Mouse (Mus musculus): Measurements from ENCODE around the gene Ide.

Ide gene

DNA sequence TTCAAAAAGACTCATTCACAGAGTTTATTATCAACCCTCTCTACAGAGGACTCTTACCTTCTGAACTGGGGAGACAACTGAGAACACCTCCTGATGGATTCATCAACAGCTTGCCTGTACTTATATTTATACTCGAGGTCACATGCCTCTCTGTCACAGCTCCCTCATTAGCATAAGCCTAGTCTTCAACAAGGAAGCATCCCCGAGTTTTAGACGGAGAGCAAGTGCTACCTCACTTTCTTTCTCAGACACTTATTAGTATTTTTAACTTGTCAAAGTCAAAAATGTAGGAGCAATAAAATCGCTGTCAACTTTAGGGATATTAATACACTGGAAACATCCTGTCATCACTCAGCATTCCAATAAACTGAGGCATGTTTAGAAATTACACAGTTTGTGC is at the start of gene Ide:
TSS of gene Ide (minus strand) at position 101 of the 400 bp plus-strand sequence.
- DNase-seq = no peak

DNA sequence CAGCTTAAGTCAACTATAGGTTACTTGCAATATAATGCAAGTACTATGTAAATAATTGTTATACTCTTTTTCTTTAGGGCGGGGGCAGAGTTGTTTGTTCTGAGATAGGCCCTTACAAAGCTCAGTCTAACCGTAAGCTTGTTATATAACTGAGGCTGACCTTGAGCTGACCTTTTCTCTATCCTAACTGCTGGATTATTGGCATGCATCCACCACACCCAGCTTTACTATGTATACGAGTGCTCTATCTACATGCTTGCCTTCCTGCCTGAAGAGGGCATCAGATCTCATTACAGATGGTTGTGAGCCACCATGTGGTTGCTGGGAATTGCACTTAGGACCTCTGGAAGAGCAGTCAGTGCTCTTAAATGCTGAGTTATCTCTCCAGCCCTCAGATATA is 48.5 kb upstream of the Ide start:
- no peak for DNase-seq

DNA sequence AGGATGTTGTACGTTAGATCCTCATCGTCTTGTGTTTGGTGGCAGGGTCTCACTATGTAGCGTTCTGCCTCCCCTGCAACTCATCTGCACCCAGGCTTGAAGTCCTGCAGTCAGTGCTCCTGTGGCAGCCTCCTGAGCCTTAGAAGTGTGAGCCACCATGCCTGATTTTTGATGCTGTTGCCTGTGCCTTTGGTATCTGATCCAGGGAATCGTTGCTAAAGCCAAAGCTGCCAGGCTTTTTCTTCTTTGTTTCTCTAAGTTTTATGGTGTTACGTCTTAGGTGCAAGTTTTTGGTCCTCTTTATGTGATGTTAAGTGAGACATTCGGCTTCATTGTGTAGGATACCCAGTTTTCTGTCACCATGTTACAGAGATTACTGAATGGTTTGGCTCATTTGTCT is 41.2 kb upstream of the Ide start:
- DNase-seq = no peak

DNA sequence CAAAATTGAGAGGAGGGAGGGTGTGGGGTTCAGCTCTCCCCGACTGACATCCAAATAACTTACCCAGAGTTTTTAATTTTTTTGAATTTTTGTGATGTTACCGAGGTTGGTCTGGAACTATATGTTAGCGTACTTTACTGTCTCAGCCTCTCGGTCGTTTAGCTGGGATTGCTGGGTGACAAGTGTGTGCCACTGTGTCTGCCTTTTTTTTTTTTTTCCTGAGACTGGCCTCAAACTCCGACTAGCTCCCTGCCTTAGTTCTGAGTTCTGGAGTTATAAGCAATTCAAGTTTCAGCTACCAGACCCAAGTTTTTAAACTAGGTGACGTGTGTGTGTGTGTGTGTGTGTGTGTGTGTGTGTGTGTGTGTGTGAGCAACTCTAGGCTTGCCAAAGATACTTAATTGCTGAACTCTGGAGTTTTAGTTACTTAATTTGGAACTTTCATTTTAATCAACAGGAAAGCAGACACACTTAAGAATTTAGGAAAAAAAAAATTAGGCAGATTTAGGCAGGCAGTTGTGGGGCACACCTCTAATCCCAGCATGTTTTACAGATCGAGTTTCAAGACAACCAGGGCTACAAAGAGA is 39.8 kb upstream of the Ide start:
- no peak for DNase-seq

DNA sequence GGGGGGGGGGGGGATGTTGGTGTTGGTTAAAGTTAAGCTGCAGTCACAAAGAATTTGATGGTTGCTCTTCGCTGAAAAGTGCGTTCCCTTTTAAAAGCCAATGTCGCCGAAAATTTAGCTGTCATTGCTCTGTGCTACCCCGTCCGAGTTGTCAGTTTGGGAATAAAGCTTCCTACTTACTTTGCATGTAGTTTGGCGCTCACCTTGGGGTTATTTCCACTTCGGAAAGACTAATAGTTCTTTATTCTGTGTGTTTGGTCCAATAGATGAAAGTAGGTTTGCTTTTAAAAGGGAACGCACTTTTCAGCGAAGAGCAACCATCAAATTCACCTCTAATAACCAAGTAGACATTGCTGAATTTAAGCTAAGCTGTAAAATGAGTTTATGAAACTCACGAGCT is 39.2 kb upstream of the Ide start:
- DNase-seq = no peak

DNA sequence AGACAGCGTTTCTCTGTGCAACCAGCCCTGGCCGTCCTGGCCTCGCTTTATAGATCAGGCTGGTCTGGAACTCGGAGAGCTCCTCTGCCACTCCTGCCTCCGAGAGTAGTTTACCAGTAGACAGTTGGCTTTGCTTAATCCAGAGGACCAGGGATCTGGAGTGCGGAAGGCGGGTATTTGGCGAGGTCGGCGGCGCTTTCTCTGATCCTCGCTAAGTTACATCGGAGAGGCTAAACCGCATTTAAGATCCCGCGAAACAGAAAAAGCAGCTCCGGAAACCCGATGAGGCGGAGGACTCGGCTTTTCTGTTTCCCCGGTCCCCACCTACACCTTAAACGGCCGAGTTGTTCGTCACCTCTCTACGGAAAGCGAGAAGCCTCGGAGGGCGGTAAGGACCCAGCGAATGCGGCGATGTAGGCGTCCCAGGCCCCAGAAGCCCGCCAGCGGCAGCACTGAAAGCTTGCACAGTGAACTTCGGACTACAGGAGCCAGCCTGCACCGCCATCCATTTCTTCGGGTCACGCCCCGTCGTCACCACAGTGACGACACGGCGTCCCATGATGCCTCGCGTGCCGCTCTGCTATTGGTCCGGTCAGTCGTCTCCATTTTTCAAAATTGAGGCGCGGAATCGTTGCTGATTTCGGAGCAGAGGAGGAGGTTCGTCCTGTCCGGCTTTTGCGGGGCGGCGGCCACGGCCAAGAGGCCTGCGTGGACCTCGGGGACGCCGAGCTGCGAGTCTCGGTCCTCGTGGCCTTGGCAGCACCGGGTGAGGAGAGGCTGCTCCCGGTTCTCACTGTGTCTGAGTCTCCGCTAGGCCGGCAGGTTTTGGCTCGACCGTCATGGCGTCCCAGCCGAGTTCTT is 38.3 kb upstream of the Ide start, which contains the start of gene Kif11:
TSS of gene Kif11 (plus strand) at position 649 of the 861 bp plus-strand sequence.
- peak; percentile 98 for DNase-seq

DNA sequence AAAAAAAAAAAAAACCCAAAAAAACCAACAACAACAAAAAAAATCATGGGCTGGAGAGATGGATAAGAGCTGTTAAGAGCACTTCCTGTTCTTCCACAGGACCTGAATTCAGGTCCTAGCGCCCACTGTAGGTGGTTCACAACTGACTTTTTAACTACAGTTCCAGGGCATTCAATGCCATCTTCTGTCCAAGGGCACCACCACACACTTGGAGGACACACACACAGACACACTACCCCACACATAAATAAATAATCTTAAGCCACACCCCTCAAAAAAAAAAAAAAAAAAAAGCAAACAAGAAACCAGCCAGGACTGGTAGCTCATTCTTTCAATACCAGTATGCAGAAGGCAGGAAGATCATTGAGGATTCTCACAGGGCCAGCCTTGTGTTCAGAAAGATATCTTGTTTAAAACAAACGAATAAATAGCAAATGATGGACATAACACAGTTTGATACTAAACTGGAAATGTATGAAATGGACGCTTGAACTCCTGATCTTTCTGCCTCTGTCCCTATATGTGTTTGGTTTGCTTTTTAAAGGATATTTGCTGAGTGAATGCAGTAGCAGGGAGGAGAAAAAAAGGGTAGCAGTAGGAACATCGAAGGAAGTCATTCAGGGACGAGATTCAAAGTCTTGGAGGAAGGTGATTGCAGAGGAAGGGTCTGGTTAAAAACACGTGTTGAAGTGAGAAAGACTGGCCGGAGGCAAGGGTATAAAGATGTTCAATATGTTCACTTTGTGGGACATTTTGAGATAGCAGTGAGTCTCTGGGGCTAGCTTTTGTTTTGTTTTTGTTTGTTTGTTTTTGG is 37.5 kb upstream of the Ide start:
- DNase-seq = no peak

DNA sequence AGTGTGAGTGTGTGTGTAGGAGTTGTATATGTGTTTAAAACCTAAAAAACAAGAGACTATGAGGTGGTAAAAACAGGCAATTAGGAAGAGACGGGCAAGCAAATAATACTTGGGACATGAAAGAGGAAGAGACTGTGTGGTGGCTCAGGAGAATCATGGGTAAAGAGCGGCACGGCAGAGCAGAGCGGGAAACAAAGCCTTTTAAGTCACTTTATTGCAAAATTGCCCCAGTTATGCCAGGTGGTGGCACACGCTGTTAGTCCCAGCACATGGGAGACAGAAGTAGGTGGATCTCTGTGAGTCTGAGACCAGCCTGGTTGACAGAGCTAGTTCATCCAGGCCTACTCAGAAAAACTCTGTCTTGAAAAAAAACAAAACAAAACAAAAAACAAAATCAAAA is 32.7 kb upstream of the Ide start:
- no peak for DNase-seq

DNA sequence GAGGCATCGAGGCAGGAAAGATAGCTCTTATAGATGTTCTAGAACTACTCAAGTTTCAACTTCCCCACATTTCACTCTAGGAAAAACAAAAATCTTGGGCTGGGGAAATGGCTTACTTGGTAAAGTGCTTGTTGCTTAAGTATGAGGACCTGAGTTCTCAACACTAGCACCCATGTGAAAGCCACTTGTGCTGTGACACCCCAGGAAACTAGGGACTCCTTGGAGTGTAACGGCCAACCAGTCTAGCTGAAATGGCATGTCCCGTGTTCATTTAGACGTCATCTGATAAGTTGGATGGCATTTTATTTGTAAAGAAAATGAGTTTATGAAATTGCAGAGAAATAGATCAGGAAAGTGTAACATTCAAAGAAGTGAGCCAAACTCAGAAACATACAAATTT is 32.3 kb upstream of the Ide start:
- no peak for DNase-seq

DNA sequence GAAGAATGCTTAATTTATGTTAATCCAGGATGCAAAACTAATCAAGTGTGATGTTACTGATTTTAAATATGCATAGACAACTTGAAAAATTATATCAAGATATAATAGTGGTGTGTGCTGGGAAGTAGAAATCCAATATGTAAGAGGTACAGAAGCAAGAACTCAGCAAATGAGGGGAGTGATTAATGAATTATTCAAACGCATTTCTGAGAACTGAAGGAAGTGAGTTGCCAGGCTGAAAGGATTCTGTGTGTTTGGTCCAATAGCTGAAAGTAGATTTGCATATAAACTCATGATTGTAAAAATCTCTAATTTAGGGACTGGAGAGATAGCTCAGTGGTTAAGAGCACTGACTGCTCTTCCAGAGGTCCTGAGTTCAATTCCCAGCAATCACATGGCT is 31.3 kb upstream of the Ide start:
- DNase-seq = no peak

DNA sequence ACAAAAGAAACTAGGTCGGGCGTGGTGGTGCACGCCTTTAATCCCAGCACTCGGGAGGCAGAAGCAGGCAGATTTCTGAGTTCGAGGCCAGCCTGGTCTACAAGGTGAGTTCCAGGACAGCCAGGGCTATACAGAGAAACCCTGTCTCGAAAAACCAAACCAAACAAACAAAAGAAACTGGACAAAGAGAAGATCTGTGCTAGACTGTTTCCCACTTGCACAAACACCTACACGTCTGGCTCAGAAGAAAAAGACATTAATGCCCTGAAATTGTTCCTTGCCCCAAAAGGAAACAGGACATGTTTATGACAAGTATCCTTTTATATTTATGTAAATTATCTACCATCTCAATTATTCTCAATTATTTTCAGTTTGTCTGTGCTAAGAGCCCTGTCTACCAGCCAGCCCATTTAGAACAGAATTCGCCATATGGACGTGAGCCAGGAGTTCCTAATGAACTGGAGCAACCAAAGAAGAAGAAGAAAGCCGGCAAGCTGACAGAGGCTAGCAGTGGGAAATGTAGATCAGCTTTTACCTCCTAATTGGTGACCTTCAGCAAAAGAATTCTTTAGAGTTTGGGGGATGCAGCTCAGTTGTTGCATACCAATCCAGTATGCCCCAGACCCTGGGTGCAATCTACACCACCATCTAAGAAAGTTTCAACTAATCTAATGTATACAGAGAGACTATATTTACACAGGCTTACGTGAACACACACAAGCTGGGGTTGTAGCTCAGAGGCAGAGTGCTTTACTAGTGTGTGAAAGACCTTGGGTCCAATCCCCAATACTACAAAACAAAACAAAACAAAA is 25.7 kb upstream of the Ide start:
- no peak for DNase-seq

DNA sequence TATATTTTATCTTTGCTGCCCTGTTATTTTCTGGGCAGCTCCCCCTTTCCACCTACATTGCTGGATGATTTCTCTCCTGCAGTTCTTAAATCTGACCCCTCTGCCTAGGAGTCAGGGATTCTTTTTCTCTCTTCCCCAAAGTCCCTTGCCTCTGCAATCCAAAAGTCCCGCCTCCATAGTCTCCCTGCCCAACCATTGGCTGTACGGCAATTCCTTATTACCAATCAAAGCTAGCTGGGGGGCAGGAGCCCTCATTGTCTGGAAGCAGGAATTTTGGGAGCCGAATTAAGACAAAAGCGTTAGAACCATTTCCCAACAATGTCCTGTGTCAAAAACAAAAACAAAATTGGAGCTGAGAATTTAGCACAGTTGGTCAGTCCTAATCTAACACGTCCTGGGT is 24.9 kb upstream of the Ide start:
- no peak for DNase-seq

DNA sequence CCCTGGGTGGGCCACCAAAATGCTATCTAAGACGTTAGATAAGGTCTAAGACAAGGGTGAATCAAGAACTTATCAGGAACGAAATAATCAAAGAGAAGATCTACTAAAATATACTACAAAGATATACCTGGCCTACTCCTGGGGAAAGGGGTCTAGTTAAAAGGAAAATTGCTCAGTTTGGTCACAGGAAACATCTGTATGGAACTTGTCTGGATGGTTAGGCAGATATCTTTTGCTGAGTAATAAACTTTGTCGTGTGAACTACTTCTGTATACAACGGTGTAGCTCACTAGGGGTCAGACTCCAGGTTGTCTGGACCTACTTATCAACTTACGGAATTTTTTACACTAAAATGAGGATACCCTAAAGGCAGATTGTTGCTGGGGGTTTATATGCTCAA is 22.4 kb upstream of the Ide start:
- no peak for DNase-seq

DNA sequence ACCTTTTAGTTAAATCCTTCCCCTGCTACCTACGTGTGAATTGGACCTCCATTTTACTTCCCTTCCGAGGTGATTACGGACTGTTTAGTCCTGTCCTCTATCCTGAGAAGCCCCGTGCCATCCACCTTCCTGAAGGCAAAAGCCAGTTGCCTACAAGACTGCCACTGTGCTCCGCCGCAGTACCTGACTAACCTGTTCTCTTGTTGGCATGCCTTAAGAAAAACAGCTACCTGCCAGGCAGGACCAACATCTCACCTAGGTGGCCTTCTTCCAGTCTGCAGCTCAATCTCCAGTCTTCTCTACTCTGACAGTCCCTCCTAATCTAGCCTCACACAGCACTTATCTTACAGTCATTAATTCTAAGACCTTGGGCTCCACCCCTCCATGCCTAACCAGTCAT is 15.7 kb upstream of the Ide start:
- DNase-seq = no peak

DNA sequence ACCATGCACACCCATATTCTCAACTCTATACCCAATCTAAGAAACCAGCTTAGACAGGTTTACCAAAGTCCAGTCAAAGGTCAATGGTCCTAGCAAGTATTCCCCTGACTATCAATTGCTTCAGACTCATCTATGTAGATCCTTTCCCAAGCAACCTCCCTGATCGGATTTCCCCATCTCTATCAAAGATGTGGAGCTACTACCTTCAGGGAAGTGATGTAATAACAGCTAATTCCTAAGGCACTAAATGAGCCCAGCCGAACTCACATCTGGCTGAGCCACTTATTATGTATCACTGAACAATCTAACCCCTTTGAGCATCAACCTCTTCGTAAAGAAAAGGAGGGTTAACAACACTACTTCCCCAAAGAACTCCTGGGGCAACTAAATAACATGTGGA is 15.1 kb upstream of the Ide start:
- DNase-seq = no peak

DNA sequence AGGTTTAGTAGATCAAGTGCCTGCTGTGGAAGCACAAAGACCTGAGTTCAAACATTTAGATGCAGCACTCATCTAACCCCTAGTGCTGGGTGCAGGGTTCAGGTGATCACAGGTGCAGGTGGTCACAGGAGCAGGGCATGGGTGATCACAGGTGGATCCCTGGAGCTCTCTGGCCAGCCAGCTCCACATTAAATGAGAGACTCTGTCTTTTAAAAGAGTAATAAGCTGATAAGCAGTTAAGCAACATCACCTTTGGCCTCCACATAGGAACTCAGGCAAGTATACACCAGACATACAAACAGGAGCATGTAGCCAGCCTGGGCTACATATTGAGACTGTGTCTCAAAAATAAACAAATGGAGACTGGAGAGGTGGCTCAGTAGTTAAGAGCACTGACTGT is 11.3 kb upstream of the Ide start:
- DNase-seq = no peak

DNA sequence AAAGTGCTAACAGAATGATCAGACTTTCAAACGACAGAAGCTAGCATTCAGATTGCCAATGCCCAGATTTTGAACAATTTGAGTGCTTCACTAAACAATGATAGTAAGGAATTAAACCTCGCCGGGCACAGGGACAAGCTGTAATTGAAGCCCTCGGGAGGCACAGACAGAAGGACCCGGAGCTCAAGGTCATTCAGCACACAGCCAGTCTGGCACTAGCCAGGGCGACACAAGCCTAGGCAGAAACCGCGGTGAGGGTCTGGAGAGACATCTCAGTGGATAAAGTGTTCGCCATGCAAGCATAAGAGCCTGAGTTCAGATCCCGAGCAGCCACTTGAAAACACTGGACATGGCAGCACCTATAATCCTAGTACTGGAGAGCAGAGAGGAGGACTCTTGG is 10.7 kb upstream of the Ide start:
- DNase-seq = no peak

DNA sequence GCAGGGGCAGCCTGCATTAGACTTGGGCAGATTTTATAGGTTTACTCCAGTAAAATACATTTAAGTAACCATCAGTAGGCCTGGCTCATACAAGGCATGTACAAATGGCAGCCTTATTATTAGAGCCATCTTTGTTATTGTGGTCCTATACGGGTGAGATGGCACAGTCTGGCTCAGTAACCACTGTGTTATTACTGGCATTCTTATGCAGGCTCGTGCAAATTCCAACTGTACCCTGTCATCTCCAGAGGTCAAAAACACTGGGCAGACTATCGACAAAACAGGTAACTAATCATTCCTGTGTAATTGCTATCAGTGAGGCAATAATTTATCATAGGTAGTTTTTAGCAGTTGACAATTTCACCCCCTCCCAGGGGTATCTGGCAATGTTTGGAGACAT is 8.6 kb upstream of the Ide start:
- DNase-seq = no peak

DNA sequence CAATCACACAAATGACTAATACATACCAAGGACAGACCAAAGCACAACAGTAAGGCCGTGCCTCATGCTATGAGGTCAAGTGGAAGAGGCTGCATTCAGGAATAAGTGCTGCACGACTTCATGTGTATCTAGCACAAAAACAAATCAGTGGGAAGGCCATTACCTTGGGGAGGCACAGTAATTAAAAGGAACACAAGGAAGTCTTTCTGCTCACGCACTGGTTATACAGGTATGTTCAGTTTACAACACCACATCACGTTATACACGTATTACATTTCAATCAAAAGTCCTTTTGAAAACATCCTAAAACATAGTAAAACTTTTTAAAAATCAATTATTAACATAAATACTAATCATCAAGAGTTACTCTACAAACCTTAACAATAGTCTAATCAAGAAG is 6.2 kb upstream of the Ide start:
- DNase-seq = no peak

DNA sequence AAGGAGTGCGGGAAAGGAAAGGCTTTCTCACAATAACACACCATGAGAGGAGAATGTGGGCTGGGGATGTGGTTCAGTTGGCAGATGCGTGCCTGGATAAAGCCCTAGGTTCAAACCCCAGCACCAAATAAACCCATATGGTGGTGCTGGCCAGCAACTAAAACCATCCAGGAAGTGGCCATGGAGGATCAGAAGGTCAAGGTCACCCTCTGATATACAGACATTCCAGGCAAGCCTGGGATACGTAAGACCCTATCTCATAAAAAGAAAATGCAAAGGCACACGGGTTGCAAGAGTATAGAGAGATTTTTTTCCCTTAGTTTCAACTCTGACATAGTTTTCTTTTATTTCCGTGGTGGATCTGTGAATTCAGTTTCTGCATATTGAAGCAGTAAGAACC is 3.3 kb upstream of the Ide start:
- DNase-seq = no peak

DNA sequence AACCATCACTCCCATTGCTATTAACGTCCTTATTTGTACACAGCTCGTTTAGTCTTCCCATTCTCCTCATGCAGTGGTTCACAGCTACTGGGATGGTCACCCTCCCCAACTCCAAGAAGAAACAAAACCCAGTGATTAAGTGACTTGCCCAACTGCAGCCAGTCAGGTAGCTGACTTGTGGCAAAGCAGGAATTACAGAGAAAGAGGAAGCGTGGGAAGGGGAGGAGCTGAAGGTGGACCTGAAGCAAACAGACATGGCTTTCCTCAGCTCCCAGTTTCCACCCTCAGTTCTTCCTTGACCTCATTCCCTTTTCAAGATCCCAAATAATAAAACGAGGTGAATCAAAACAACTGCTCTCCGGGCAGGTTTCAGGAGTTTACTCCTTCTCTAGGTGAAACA is 2.8 kb upstream of the Ide start:
- no peak for DNase-seq

DNA sequence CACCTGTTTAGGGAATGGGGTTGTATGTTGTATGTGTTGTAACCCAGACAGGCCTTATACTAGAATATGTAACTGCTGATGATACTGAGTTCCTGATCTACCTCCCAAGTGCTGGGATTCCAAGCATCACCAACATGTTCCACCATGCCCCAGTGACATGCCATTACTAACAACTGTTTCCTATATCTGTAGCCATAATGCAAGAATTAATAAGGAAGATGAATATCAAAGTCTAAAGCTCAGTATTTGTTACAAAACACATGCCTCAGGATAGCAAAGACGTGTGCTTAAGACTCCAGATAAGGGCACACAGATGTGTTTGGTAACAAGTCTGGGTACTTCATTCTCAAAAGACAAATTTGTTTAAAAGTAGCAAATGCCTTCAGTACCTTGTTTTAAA is 2.3 kb downstream of the Ide start:
- no peak for DNase-seq

DNA sequence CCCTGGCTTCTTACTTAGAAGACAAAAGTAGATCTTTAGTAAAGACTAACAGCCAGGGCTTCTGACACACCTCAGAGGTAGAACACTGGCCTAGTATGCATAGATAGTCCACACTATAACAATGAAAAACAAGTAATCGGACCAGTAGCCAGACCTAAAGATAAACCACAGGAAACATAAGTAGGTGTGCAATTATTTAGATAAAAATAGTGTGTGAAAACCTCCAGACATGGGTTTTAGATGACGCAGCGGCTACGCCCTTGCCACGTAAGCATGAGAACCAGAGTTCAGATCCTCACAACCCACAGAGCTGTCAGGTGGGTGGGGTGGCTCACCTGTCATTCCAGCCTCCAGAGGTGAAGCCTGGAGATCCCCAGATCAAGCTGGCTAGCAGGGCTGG is 4.3 kb downstream of the Ide start:
- no peak for DNase-seq

Data from cerebellum, adult 9-11 months (tissue).